Mouse (Mus musculus) intestine, embryonic 16.5 days (tissue): Measurements from ENCODE around the gene Plcb2. TPM values are rescaled to one million over a fixed set of nuclear protein-coding genes. Genes with fewer than 3 reads are reported as not detected.

ENCODE experiments used
- ATAC-seq: fragments of 200-750 bp; cut with Nextera tagmentation; 2 replicates; pipeline ENCODE4 v1.8.0; 2017; ENCODE audit warnings: moderate TSS enrichment, moderate library complexity
- H3K27ac ChIP-seq: fragments of 300-500 bp; sonication (generic); 2 replicates; pipeline ENCODE4 v1.5.1; 2014; ENCODE audit warnings: mild to moderate bottlenecking, low read length
- H3K27me3 ChIP-seq: fragments of 300-500 bp; sonication (generic); replicated peaks from 2 replicates; pipeline ENCODE4 v1.6.1; 2014; ENCODE audit warnings: low read length, control low read depth, mixed read lengths; ENCODE audit not compliant: control insufficient read depth, insufficient read depth
- H3K36me3 ChIP-seq: fragments of 300-500 bp; sonication (generic); 2 replicates; pipeline ENCODE4 v1.6.1; 2014; ENCODE audit warnings: low read length, control low read depth; ENCODE audit not compliant: control insufficient read depth, insufficient read depth
- H3K4me1 ChIP-seq: fragments of 300-500 bp; sonication (generic); 2 replicates; pipeline ENCODE4 v1.6.1; 2014; ENCODE audit warnings: low read length, control low read depth, mixed read lengths; ENCODE audit not compliant: control insufficient read depth, insufficient read depth
- H3K4me2 ChIP-seq: fragments of 300-500 bp; sonication (generic); 2 replicates; pipeline ENCODE4 v1.6.1; 2014; ENCODE audit warnings: low read depth, low read length, control low read depth
- H3K4me3 ChIP-seq: fragments of 300-500 bp; sonication (generic); 2 replicates; pipeline ENCODE4 v1.5.1; 2014; ENCODE audit warnings: mild to moderate bottlenecking, low read length
- H3K9ac ChIP-seq: fragments of 300-500 bp; sonication (generic); 2 replicates; pipeline ENCODE4 v1.6.1; 2014; ENCODE audit warnings: low read depth, low read length
- H3K9me3 ChIP-seq: fragments of 300-500 bp; sonication (generic); 2 replicates; pipeline ENCODE4 v1.6.1; 2016; ENCODE audit warnings: low read length, control low read depth; ENCODE audit not compliant: control insufficient read depth
- WGBS: fragments of 180-500 bp; shearing (Covaris S2); extraction: QIAGEN DNeasy Blood & Tissue Kit; methylation state at CpG from one replicate; pipeline ENCODE4 v1.1.7; 2014; 5-methylcytosine and 5-hydroxymethylcytosine counted together
- polyA plus RNA-seq: library from polyadenylated mRNA; unstranded; fragments of >200 nt; fragmentation: Nextera tagmentation; extraction: Ambion mirVana; gene quantifications from 2 replicates; pipeline ENCODE4 v1.2.1, GENCODE M21; 2015

The Plcb2 gene
- polyA plus RNA-seq, 1 experiment from 2014 or later = 0.99 TPM

GRCm38 (mm10) chr2:118697311-118697877 lies 30.8 kb downstream of the Plcb2 start:
- Histone ChIP-seq H3K4me3 (no peak overlapping the region), H3K27me3 (peaks cover 19% of the 10 kb centered on the region), H3K4me2 (no peak overlapping the region), H3K4me1 (peaks cover 13% of the 10 kb centered on the region), H3K9ac (no peak overlapping the region), H3K36me3 (no peaks in the 10 kb centered on the region), H3K27ac (no peak overlapping the region), H3K9me3 (no peaks in the 10 kb centered on the region)
- 52% methylated on average over 5 of the region's 5 CpGs for WGBS
- no peak for ATAC-seq

GRCm38 (mm10) chr2:118696451-118697308 lies 31.6 kb downstream of the Plcb2 start:
- H3K9me3 ChIP-seq = no peaks in the 10 kb centered on the region
- WGBS = 50% methylated on average over 21 of the region's 21 CpGs
- no peak overlapping the region for H3K9ac ChIP-seq
- H3K4me1 ChIP-seq = peaks cover 10% of the 10 kb centered on the region; the same call in 1 of the 2 replicates
- no peak overlapping the region for H3K27ac ChIP-seq
- H3K4me3 ChIP-seq = no peak overlapping the region
- ATAC-seq = no peak
- peaks cover 12% of the 10 kb centered on the region for H3K27me3 ChIP-seq
- no peak overlapping the region for H3K4me2 ChIP-seq
- H3K36me3 ChIP-seq = no peaks in the 10 kb centered on the region

DNA sequence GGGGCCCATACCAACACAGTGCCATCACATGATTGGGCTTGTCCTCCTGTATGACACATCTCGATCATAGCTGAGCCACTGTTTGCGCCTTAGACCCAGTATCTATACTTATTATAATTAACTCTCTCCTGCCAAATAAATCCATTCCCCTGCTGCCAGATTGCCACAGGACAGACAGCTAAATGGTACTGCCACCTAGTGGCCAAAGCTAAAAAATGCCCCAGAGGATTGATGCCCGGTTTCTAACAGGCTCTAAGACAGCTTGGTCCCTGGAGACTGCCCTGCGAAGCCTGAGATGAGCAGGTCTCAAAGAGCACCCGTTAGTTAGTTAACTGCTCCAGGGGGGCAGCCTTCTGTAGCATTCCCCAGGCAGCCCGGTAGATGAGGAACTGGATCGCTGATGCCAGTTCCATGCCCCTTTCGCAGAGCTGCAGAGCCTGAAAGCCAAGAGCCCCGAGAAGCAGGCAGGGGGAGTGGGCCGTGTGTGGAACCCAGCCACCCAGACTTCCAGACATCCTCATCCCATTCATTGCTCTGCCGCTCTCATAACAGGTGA lies 32.5 kb downstream of the Plcb2 start:
- WGBS = 32% methylated on average over 11 of the region's 11 CpGs
- H3K27me3 ChIP-seq = peaks cover 3% of the 10 kb centered on the region
- H3K4me2 ChIP-seq = no peak overlapping the region

DNA sequence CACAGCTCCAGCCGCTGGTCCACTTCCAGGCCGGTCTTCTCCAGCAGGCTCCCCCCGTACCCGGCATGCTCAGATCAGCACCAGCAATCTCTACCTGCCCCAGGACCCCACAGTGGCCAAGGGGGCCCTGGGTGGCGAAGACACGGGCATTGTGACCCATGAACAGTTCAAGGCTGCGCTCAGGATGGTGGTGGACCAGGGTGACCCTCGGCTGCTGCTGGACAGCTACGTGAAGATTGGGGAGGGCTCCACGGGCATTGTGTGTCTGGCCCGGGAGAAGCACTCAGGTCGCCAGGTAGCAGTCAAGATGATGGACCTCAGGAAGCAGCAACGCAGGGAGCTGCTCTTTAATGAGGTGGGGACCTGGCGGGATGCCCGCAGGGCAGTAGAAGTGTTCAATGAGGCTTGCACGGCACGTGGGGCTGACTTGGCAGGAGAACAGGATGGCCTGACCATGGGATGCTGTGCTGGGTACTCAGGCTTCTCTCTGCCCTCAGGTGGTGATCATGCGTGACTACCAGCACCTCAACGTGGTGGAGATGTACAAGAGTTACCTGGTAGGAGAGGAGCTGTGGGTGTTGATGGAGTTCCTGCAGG lies 34.8 kb downstream of the Plcb2 start:
- Histone ChIP-seq H3K27ac (no peak overlapping the region), H3K9me3 (no peaks in the 10 kb centered on the region), H3K4me3 (no peak overlapping the region), H3K27me3 (no peaks in the 10 kb centered on the region; the same call in 1 of the 2 replicates), H3K4me2 (no peak overlapping the region), H3K36me3 (no peaks in the 10 kb centered on the region), H3K4me1 (0 out of 2 replicates have a peak, but pooled peaks cover 7% of the 10 kb centered on the region), H3K9ac (0 out of 2 replicates have a peak overlapping the region, but pooled peaks have one; percentile 15)
- no peak for ATAC-seq
- 80% methylated on average over 19 of the region's 19 CpGs for WGBS

More for the DNA sequence above, 32.5 kb downstream of the Plcb2 start:
- no peak for ATAC-seq
- H3K36me3 ChIP-seq = no peaks in the 10 kb centered on the region
- peaks cover 10% of the 10 kb centered on the region; the same call in 1 of the 2 replicates for H3K4me1 ChIP-seq
- no peak overlapping the region for H3K27ac ChIP-seq
- no peaks in the 10 kb centered on the region for H3K9me3 ChIP-seq
- H3K4me3 ChIP-seq = no peak overlapping the region
- H3K9ac ChIP-seq = no peak overlapping the region

GRCm38 (mm10) chr2:118689875-118690274 lies 38.4 kb downstream of the Plcb2 start:
- no peaks in the 10 kb centered on the region for H3K4me1 ChIP-seq
- H3K4me3 ChIP-seq = no peak overlapping the region
- no peak overlapping the region for H3K4me2 ChIP-seq
- WGBS = 80% methylated on average over 10 of the region's 10 CpGs
- no peaks in the 10 kb centered on the region for H3K9me3 ChIP-seq
- no peak for ATAC-seq
- no peaks in the 10 kb centered on the region for H3K27me3 ChIP-seq
- no peaks in the 10 kb centered on the region for H3K36me3 ChIP-seq
- H3K27ac ChIP-seq = no peak overlapping the region
- H3K9ac ChIP-seq = no peak overlapping the region

GRCm38 (mm10) chr2:118687791-118688190 lies 40.4 kb downstream of the Plcb2 start:
- Histone ChIP-seq H3K27me3 (no peaks in the 10 kb centered on the region), H3K27ac (no peak overlapping the region), H3K4me2 (no peak overlapping the region), H3K4me1 (no peaks in the 10 kb centered on the region), H3K9ac (no peak overlapping the region), H3K9me3 (no peaks in the 10 kb centered on the region), H3K36me3 (no peaks in the 10 kb centered on the region), H3K4me3 (no peak overlapping the region)
- 94% methylated on average over 3 of the region's 3 CpGs for WGBS
- no peak for ATAC-seq

DNA sequence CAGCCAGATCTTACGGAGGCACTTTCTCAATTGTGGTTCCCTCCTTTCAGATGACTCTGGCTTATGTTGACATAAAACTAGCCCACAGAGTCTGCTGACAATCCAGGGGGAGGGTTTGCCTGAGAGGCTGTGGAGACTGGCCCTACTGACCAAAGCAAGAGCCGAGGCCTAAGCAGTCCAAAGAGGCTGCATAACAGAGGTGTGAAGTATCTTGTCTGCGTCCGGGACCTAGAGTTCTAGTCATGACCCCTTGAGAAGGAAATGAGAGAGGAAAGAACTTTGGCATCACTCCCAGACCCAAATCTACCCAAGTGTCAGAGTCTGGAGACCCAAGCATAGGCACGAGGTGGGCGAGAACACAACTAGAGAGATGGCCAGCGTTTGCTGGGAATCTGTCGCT lies 41.5 kb downstream of the Plcb2 start:
- Histone ChIP-seq H3K27me3 (no peaks in the 10 kb centered on the region), H3K9ac (no peak overlapping the region), H3K4me3 (no peak overlapping the region), H3K9me3 (no peaks in the 10 kb centered on the region), H3K27ac (no peak overlapping the region), H3K36me3 (no peaks in the 10 kb centered on the region), H3K4me2 (no peak overlapping the region), H3K4me1 (no peaks in the 10 kb centered on the region)
- no peak for ATAC-seq
- 67% methylated on average over 8 of the region's 8 CpGs for WGBS

DNA sequence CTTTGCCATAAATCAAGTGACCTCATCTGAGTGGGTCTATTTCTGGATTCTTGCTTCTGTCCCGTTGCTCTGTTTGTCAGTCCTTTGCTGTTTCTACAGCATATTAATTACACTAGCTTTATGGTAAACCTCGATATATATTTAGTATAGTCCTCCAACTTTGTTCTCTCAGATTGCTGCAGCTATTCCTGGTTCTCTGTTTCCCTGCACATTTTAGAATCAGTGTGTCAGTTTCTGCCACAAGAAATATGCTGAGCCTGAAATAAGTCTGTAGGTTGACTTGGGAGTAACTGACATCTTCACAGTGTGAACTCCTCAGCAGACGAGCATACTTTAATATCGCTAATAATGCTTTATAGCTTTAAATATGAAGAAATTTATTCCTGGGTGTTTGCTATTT lies 43.1 kb downstream of the Plcb2 start:
- no peaks in the 10 kb centered on the region for H3K36me3 ChIP-seq
- no peaks in the 10 kb centered on the region for H3K27me3 ChIP-seq
- no peak overlapping the region for H3K27ac ChIP-seq
- no peaks in the 10 kb centered on the region for H3K9me3 ChIP-seq
- 77% methylated on average over 4 of the region's 4 CpGs for WGBS
- no peak overlapping the region for H3K4me2 ChIP-seq
- no peak for ATAC-seq
- H3K4me3 ChIP-seq = no peak overlapping the region
- no peaks in the 10 kb centered on the region for H3K4me1 ChIP-seq
- no peak overlapping the region for H3K9ac ChIP-seq

DNA sequence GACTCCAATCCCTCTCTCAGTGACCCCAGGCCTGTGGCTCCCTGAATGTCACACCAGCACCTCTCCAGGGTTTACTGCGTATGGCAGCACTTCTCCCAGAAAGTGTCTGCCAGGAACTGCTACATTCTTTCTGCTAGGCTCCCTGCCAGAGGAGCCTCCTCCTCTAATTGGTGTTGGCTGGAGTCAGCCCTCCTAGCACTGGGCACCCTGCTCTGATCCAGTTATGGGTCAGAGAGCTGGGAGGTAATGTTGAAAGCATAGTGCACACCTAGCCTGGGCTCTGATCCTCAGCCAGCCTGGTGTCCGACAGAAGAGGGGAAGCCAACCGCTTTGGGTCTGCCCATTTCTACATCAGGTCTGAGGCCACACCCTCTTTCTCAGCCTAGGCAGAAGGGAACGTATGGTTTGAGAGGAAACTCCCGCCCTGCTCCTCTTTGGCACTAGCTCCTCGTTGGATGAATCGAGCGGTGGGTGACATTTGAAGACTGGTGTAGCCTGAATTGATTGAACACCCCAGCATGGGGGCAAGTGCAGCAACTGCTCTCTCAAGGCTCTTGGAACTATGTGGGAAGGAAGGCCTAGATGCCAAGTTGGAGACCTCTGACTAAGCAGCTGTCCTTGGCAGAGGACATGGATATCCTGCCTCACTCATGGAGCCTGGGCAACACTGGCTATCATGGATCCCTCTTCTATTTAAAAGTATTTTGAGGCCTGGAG lies 45.5 kb downstream of the Plcb2 start:
- ATAC-seq = no peak
- WGBS = 52% methylated on average over 8 of the region's 8 CpGs

More for the DNA sequence above, 45.5 kb downstream of the Plcb2 start:
- Histone ChIP-seq H3K9ac (no peak overlapping the region), H3K4me2 (no peak overlapping the region), H3K36me3 (no peaks in the 10 kb centered on the region), H3K27ac (no peak overlapping the region), H3K4me1 (peaks cover 4% of the 10 kb centered on the region), H3K9me3 (no peaks in the 10 kb centered on the region), H3K27me3 (peaks cover 3% of the 10 kb centered on the region; the same call in 1 of the 2 replicates), H3K4me3 (no peak overlapping the region)
